In genomic region chr1:87393444-87394195, GRCm38 (mm10) we compare ENCODE assay signal across 20 mouse cellular contexts. TPM values are rescaled to one million over a fixed set of nuclear protein-coding genes. Genes with fewer than 3 reads are reported as not detected.
"Had no signal": no experiment of that assay in that cellular context is flagged by ENCODE, and none has a peak within 500 bp of the region (broad histone marks: within the 10 kb centered on the region; RNA-seq: fewer than 3 reads in every experiment).

No protein-coding gene starts in this region.

- H3K4me3 ChIP-seq: layer of hippocampus, adult 2 months; left cerebral cortex, adult 2 months; neural tube, embryonic 12.5 days; neural tube, embryonic 15.5 days had no signal

- H3K9ac ChIP-seq: liver, embryonic 14.5 days; liver, postnatal 0 days; neural tube, embryonic 12.5 days; neural tube, embryonic 15.5 days had no signal

- H3K4me1 ChIP-seq: neural tube, embryonic 12.5 days; neural tube, embryonic 15.5 days had no signal

- ATAC-seq: hindbrain, embryonic 16.5 days; intestine, postnatal 0 days; liver, postnatal 0 days had no signal

- H3K4me2 ChIP-seq: midbrain, embryonic 11.5 days; neural tube, embryonic 12.5 days; neural tube, embryonic 15.5 days had no signal

- H3K9me3 ChIP-seq: neural tube, embryonic 12.5 days; neural tube, embryonic 15.5 days had no signal

- DNase-seq: kidney, postnatal 25 days; layer of hippocampus, adult 9-11 months; liver, postnatal 0 days; midbrain, embryonic 14.5 days; right cerebral cortex, adult 18-20 months; right cerebral cortex, postnatal 14 days; right cerebral cortex, postnatal 4 days; thymus, postnatal 25 days had no signal

- H3K27ac ChIP-seq: kidney, postnatal 0 days; layer of hippocampus, adult 2 months; left cerebral cortex, adult 2 months; liver, embryonic 14.5 days; neural tube, embryonic 12.5 days; neural tube, embryonic 15.5 days had no signal

- H3K27me3 ChIP-seq: neural tube, embryonic 12.5 days; neural tube, embryonic 15.5 days had no signal

RNA-seq across cellular contexts. Expression of gene Kcnj13, which starts 0.9 kb away (rescaled TPM):
- total RNA-seq: liver, adult 2 months; megakaryocyte progenitor cell, adult 5-6 weeks; megakaryocyte-erythroid progenitor cell, adult 5-6 weeks had no signal
- polyA plus RNA-seq: liver, adult 2 months; liver, embryonic 14.5 days; liver, postnatal 0 days had no signal
